Mouse (Mus musculus): Measurements from ENCODE around the gene 9130213A22Rik. TPM values are rescaled to one million over a fixed set of nuclear protein-coding genes. Genes with fewer than 3 reads are reported as not detected.

The 9130213A22Rik gene
- total and polyA plus RNA-seq, 3 experiments, result 0.08 to 0.26 TPM; not detected in 1

- H3K4me3 ChIP-seq (ENCODE audit: control insufficient read depth in 1 of 2, insufficient read depth in 1 of 2, low read depth in 2 of 2, low read length in 2 of 2), result no peak overlapping the region
- no peaks in the 10 kb centered on the region; a peak in 1 of 4 replicates for H3K27me3 ChIP-seq (ENCODE audit: control insufficient read depth in 1 of 2, insufficient read depth in 2 of 2, low read length in 2 of 2)
These were observed 45.1 kb downstream of the 9130213A22Rik start for GRCm38 (mm10) chr11:69077316-69077715.

GRCm38 (mm10) chr11:69076572-69076971 is 45.8 kb downstream of the 9130213A22Rik start:
- Histone ChIP-seq H3K9me3 (replicated peaks; ENCODE audit: insufficient read depth, low read length) (no peaks in the 10 kb centered on the region), H3K27me3 (ENCODE audit: control insufficient read depth in 1 of 2, insufficient read depth in 2 of 2, low read length in 2 of 2) (no peaks in the 10 kb centered on the region), H3K36me3 (ENCODE audit: control insufficient read depth in 1 of 2, insufficient read depth in 2 of 2, low read length in 2 of 2) (peaks cover 0 to 3% of the 10 kb centered on the region in 2 experiments; a peak in 1 of 4 replicates), H3K4me1 (ENCODE audit: control insufficient read depth in 1 of 2, insufficient read depth in 2 of 2, low read length in 2 of 2) (peaks cover 0 to 12% of the 10 kb centered on the region in 2 experiments; a peak in 3 of 4 replicates), H3K9ac (ENCODE audit: control insufficient read depth, low read depth, low read length, poor library complexity, severe bottlenecking) (no peak overlapping the region), H3K27ac (ENCODE audit: control insufficient read depth, low read depth, low read length) (no peak overlapping the region), H3K79me2 (ENCODE audit: control insufficient read depth, insufficient read depth, low read length, poor library complexity) (no peaks in the 10 kb centered on the region), H3K4me3 (ENCODE audit: control insufficient read depth in 1 of 2, insufficient read depth in 1 of 2, low read depth in 2 of 2, low read length in 2 of 2) (no peak overlapping the region)
- no peak for DNase-seq (ENCODE audit: low read depth, low spot score)
- no peak for TF ChIP-seq MAZ (IDR thresholded peaks at IDR 0.05; ENCODE audit: low read depth, low read length)
- TF ChIP-seq TBP (IDR thresholded peaks at IDR 0.05; ENCODE audit: low read depth, low read length), result no peak

More at GRCm38 (mm10) chr11:69077316-69077715, 45.1 kb downstream of the 9130213A22Rik start:
- Histone ChIP-seq H3K9me3 (replicated peaks; ENCODE audit: insufficient read depth, low read length) (no peaks in the 10 kb centered on the region), H3K79me2 (ENCODE audit: control insufficient read depth, insufficient read depth, low read length, poor library complexity) (no peaks in the 10 kb centered on the region), H3K9ac (ENCODE audit: control insufficient read depth, low read depth, low read length, poor library complexity, severe bottlenecking) (no peak overlapping the region), H3K27ac (ENCODE audit: control insufficient read depth, low read depth, low read length) (no peak overlapping the region), H3K36me3 (ENCODE audit: control insufficient read depth in 1 of 2, insufficient read depth in 2 of 2, low read length in 2 of 2) (peaks cover 0 to 3% of the 10 kb centered on the region in 2 experiments; a peak in 1 of 4 replicates), H3K4me1 (ENCODE audit: control insufficient read depth in 1 of 2, insufficient read depth in 2 of 2, low read length in 2 of 2) (peaks cover 0 to 12% of the 10 kb centered on the region in 2 experiments; a peak in 3 of 4 replicates)
- no peak for TF ChIP-seq E2F4 (IDR thresholded peaks at IDR 0.05; ENCODE audit: borderline replicate concordance, low read depth, low read length)
- TF ChIP-seq MYC (IDR thresholded peaks at IDR 0.05; ENCODE audit: low read depth, low read length), result no peak
- no peak for TF ChIP-seq MAFK (IDR thresholded peaks at IDR 0.05; ENCODE audit: borderline replicate concordance, low read depth, low read length)
- TF ChIP-seq SMC3 (IDR thresholded peaks at IDR 0.05; ENCODE audit: low read depth, low read length), result no peak
- no peak for TF ChIP-seq CTCF (IDR thresholded peaks at IDR 0.05 in 2 of 3, conservative IDR thresholded peaks at IDR 0.05 in 1 of 3; ENCODE audit: control insufficient read depth in 1 of 3, insufficient read depth in 1 of 3, low read depth in 2 of 3, low read length in 3 of 3, poor library complexity in 1 of 3, severe bottlenecking in 1 of 3)
- no peak for TF ChIP-seq MXI1 (IDR thresholded peaks at IDR 0.05; ENCODE audit: low read depth, low read length)
- no peak for TF ChIP-seq MEF2A (IDR thresholded peaks at IDR 0.05; ENCODE audit: extremely low read depth, insufficient replicate concordance, low read depth, low read length, poor library complexity, severe bottlenecking)
- no peak for TF ChIP-seq USF2 (IDR thresholded peaks at IDR 0.05; ENCODE audit: borderline replicate concordance in 1 of 2, insufficient read depth in 1 of 2, low read depth in 1 of 2, low read length in 2 of 2)
- TF ChIP-seq EP300 (IDR thresholded peaks at IDR 0.05; ENCODE audit: low read depth in 1 of 2, low read length in 2 of 2), result no peak
- no peak for TF ChIP-seq GATA1 (IDR thresholded peaks at IDR 0.05; ENCODE audit: low read depth, low read length)
- no peak for TF ChIP-seq TBP (IDR thresholded peaks at IDR 0.05; ENCODE audit: low read depth, low read length)
- TF ChIP-seq ZMIZ1 (IDR thresholded peaks at IDR 0.05; ENCODE audit: low read depth, low read length), result no peak
- TF ChIP-seq RCOR1 (IDR thresholded peaks at IDR 0.05; ENCODE audit: low read depth, low read length), result no peak
- TF ChIP-seq CHD2 (IDR thresholded peaks at IDR 0.05; ENCODE audit: low read length), result no peak
- TF ChIP-seq ZNF384 (IDR thresholded peaks at IDR 0.05; ENCODE audit: low read depth, low read length), result no peak
- no peak for TF ChIP-seq MAZ (IDR thresholded peaks at IDR 0.05; ENCODE audit: low read depth, low read length)
- no peak for TF ChIP-seq POLR2AphosphoS5 (IDR thresholded peaks at IDR 0.05; ENCODE audit: borderline replicate concordance, low read depth, low read length)
- TF ChIP-seq JUND (IDR thresholded peaks at IDR 0.05; ENCODE audit: low read depth, low read length), result no peak
- TF ChIP-seq SIN3A (IDR thresholded peaks at IDR 0.05; ENCODE audit: low read length), result no peak
- no peak for TF ChIP-seq MAX (IDR thresholded peaks at IDR 0.05; ENCODE audit: low read length)
- no peak for DNase-seq (ENCODE audit: low read depth, low spot score)

Data from MEL (cell line).